Mouse (Mus musculus) embryonic fibroblast, embryonic 13.5 days (primary cell): Measurements from ENCODE around the gene Galnt10. TPM values are rescaled to one million over a fixed set of nuclear protein-coding genes. Genes with fewer than 3 reads are reported as not detected.

Source experiments
- H3K27ac ChIP-seq: 2 replicates; pipeline ENCODE4 v1.5.1; 2012; ENCODE audit warnings: low read length, control low read depth, inconsistent platforms; ENCODE audit not compliant: insufficient read depth
- H3K4me1 ChIP-seq: 2 replicates; pipeline ENCODE4 v1.6.1; 2011; ENCODE audit warnings: low read length; ENCODE audit not compliant: control insufficient read depth, insufficient read depth
- H3K4me3 ChIP-seq: 2 replicates; pipeline ENCODE4 v1.5.1; 2011; ENCODE audit warnings: mild to moderate bottlenecking, control low read depth, low read length; ENCODE audit not compliant: insufficient read depth
- CTCF ChIP-seq: IDR thresholded peaks from 2 replicates; pipeline ENCODE4 v1.5.1; 2011; ENCODE audit warnings: mild to moderate bottlenecking, control low read depth, low read length, moderate library complexity, borderline replicate concordance; ENCODE audit not compliant: insufficient read depth
- POLR2A ChIP-seq: IDR thresholded peaks from 2 replicates; pipeline ENCODE4 v1.6.1; 2011; ENCODE audit warnings: low read depth, mild to moderate bottlenecking, control low read depth, low read length, moderate library complexity
- polyA plus RNA-seq: library from polyadenylated mRNA; stranded (reverse); fragments of >200 nt; gene quantifications from 2 replicates; pipeline ENCODE4 v1.2.4, GENCODE M21; 2011; ENCODE audit warnings: low read depth; ENCODE audit not compliant: missing spikeins, insufficient read length

Galnt10 gene
- polyA plus RNA-seq, 1 experiment: 51.8 TPM

- H3K4me1 ChIP-seq: no peaks in the 10 kb centered on the region
- no peak overlapping the region for H3K27ac ChIP-seq
- no peak overlapping the region for H3K4me3 ChIP-seq
- no peak for TF ChIP-seq CTCF
Measured at GRCm38 (mm10) chr11:57790866-57791535, 145.8 kb downstream of the Galnt10 start.

GRCm38 (mm10) chr11:57795086-57795485, 149.8 kb downstream of the Galnt10 start:
- Histone ChIP-seq H3K4me3 (no peak overlapping the region), H3K4me1 (no peaks in the 10 kb centered on the region), H3K27ac (no peak overlapping the region)
- TF ChIP-seq POLR2A (no peak), CTCF (no peak)

- Histone ChIP-seq H3K4me3 (no peak overlapping the region), H3K27ac (no peak overlapping the region), H3K4me1 (no peaks in the 10 kb centered on the region)
- TF ChIP-seq CTCF (no peak), POLR2A (no peak)
Measured at GRCm38 (mm10) chr11:57797828-57798227, 152.6 kb downstream of the Galnt10 start.

- Histone ChIP-seq H3K4me3 (no peak overlapping the region), H3K4me1 (peaks cover 3% of the 10 kb centered on the region; the same call in 1 of the 2 replicates), H3K27ac (no peak overlapping the region)
- TF ChIP-seq POLR2A (no peak), CTCF (no peak)
Measured at GRCm38 (mm10) chr11:57799456-57799855, 154.2 kb downstream of the Galnt10 start.

GRCm38 (mm10) chr11:57800266-57800951, 155.2 kb downstream of the Galnt10 start:
- Histone ChIP-seq H3K4me3 (peak overlapping the region; percentile 91), H3K27ac (peak overlapping the region; percentile 57; the same call in 1 of the 2 replicates), H3K4me1 (peaks cover 3% of the 10 kb centered on the region; the same call in 1 of the 2 replicates)
- no peak for TF ChIP-seq CTCF
- TF ChIP-seq POLR2A: no peak

- H3K4me3 ChIP-seq: peak within 1 kb of the TSS; percentile 91
- peaks cover 3% of the 10 kb centered on the region; the same call in 1 of the 2 replicates for H3K4me1 ChIP-seq
- TF ChIP-seq CTCF (no peak), POLR2A (peak; percentile 97)
- peak within 1 kb of the TSS; percentile 57 for H3K27ac ChIP-seq
Measured at GRCm38 (mm10) chr11:57800971-57801765, 155.9 kb downstream of the Galnt10 start, which contains the start of gene Sap30l. Sap30l (plus strand) TSS chr11:57801637.

DNA sequence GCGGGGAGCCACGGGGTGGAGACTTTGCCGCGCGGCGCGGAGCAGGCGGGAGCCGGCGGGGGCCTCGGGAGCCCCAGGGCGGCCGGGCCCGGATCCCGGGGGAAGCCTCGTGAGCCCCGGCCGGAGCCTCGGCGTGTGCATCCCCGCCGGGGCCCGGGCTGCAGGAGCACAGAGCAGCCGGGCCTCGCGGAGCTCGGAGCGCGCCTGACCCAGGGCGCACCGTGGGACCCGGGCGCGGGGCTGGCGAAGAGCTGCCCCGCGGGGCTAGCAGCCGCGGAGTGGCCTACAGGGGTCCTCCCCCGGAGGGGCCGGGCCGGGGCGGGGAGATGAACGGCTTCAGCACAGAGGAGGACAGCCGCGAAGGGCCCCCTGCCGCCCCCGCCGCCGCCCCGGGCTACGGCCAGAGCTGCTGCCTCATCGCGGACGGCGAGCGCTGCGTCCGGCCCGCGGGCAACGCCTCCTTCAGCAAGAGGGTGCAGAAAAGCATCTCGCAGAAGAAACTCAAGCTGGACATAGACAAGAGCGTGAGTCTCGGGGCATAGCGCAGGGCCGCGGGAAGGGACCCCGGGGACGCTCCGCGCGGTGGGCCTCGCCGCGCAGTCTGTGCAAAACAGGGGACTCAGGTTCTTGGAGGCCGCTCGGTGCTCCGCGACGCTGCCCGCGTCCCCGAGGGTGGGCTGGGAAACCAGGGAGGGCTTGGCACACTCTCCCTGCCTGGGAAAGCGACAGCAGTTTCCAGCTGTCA, 156.7 kb downstream of the Galnt10 start:
- Histone ChIP-seq H3K4me1 (peaks cover 3% of the 10 kb centered on the region; the same call in 1 of the 2 replicates), H3K27ac (no peak overlapping the region), H3K4me3 (peak overlapping the region; percentile 73)
- TF ChIP-seq CTCF (no peak), POLR2A (no peak)

- no peak overlapping the region for H3K27ac ChIP-seq
- H3K4me1 ChIP-seq: peaks cover 3% of the 10 kb centered on the region; the same call in 1 of the 2 replicates
- TF ChIP-seq POLR2A: peak; percentile 62
- no peak for TF ChIP-seq CTCF
- peak overlapping the region; percentile 73 for H3K4me3 ChIP-seq
Measured at GRCm38 (mm10) chr11:57802511-57802870, 157.2 kb downstream of the Galnt10 start.

- Histone ChIP-seq H3K27ac (no peak overlapping the region), H3K4me3 (no peak overlapping the region), H3K4me1 (peaks cover 3% of the 10 kb centered on the region; the same call in 1 of the 2 replicates)
- TF ChIP-seq CTCF (no peak), POLR2A (no peak)
Measured at GRCm38 (mm10) chr11:57805047-57805446, 159.8 kb downstream of the Galnt10 start.

GRCm38 (mm10) chr11:57809017-57809731, 163.9 kb downstream of the Galnt10 start:
- no peak overlapping the region for H3K27ac ChIP-seq
- no peaks in the 10 kb centered on the region for H3K4me1 ChIP-seq
- H3K4me3 ChIP-seq: no peak overlapping the region
- TF ChIP-seq POLR2A (no peak), CTCF (no peak)
